Mouse (Mus musculus): ENCODE data around the gene Foxn3.

DNA sequence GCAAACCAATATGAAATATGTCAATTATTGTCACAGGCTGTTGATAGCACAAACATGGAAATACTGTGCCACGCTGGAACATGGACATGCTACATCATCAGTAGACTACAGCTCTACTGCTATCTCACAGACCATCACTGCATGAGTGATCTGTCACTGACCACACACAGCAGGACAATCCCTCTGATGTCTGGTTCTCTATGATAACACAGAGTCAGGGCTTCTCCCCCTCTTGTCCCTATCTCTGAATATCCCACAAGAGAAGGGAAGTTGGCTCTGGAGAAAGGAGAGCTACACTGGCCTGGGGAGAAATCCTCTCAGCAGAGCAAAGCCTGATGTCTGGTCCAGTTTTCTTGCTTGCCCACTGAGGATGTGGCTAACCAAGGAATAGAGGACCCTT, 288.8 kb downstream of the Foxn3 start:
- TF ChIP-seq CTCF (IDR thresholded peaks at IDR 0.05; ENCODE audit: low read depth, low read length) (no peak), POLR2A (IDR thresholded peaks at IDR 0.05; ENCODE audit: extremely low read depth, insufficient read depth, low read length) (no peak)

All from liver, adult 2 months (tissue).